Mouse (Mus musculus) embryonic fibroblast, embryonic 13.5 days (primary cell): ENCODE measurements around the gene Cops7b.
"Not testable (repeated sequence)": the region's sequence is repeated elsewhere in the genome, so short reads cannot be mapped to it uniquely, and the experiment has no call there.

ENCODE experiments used
- CTCF ChIP-seq: IDR thresholded peaks from 2 replicates; pipeline ENCODE4 v1.5.1; 2011; ENCODE audit warnings: mild to moderate bottlenecking, control low read depth, low read length, moderate library complexity, borderline replicate concordance; ENCODE audit not compliant: insufficient read depth
- POLR2A ChIP-seq: IDR thresholded peaks from 2 replicates; pipeline ENCODE4 v1.6.1; 2011; ENCODE audit warnings: low read depth, mild to moderate bottlenecking, control low read depth, low read length, moderate library complexity

GRCm38 (mm10) chr1:86539583-86539982 is 43.1 kb upstream of the Cops7b start:
- not testable (repeated sequence) for TF ChIP-seq POLR2A, CTCF
